Mouse (Mus musculus) neural tube, embryonic 15.5 days (tissue): Measurements from ENCODE around the gene Stk16. TPM values are rescaled to one million over a fixed set of nuclear protein-coding genes. Genes with fewer than 3 reads are reported as not detected.
A peak's percentile ranks its signal among the peaks of the same experiment; 100 is the strongest.

Source experiments
- ATAC-seq: fragments of 200-750 bp; cut with Nextera tagmentation; 2 replicates; pipeline ENCODE4 v1.8.0; 2017; ENCODE audit warnings: mild to moderate bottlenecking, moderate TSS enrichment, moderate library complexity; ENCODE audit not compliant: low FRiP score
- H3K27ac ChIP-seq: fragments of 300-500 bp; sonication (generic); replicated peaks from 2 replicates; pipeline ENCODE4 v1.5.1; 2015; ENCODE audit warnings: mild to moderate bottlenecking, inconsistent platforms
- H3K27me3 ChIP-seq: fragments of 300-500 bp; sonication (generic); replicated peaks from 2 replicates; pipeline ENCODE4 v1.6.1; 2015; ENCODE audit warnings: inconsistent platforms
- H3K36me3 ChIP-seq: fragments of 300-500 bp; sonication (generic); 2 replicates; pipeline ENCODE4 v1.6.1; 2015; ENCODE audit warnings: inconsistent platforms
- H3K4me1 ChIP-seq: fragments of 300-500 bp; sonication (generic); 2 replicates; pipeline ENCODE4 v1.6.1; 2015; ENCODE audit warnings: inconsistent platforms
- H3K4me2 ChIP-seq: fragments of 300-500 bp; sonication (generic); 2 replicates; pipeline ENCODE4 v1.6.1; 2015; ENCODE audit warnings: inconsistent platforms, mild to moderate bottlenecking, moderate library complexity
- H3K4me3 ChIP-seq: fragments of 300-500 bp; sonication (generic); replicated peaks from 2 replicates; pipeline ENCODE4 v1.5.1; 2015; ENCODE audit warnings: mild to moderate bottlenecking, inconsistent platforms
- H3K9ac ChIP-seq: fragments of 300-500 bp; sonication (generic); replicated peaks from 2 replicates; pipeline ENCODE4 v1.6.1; 2015; ENCODE audit warnings: mild to moderate bottlenecking, inconsistent platforms
- H3K9me3 ChIP-seq: fragments of 300-500 bp; sonication (generic); replicated peaks from 2 replicates; pipeline ENCODE4 v1.6.1; 2016; ENCODE audit warnings: inconsistent platforms
- WGBS: fragments of 180-500 bp; shearing (Covaris S2); methylation state at CpG from one replicate; pipeline ENCODE4 v1.1.7; 2015; ENCODE audit warnings: mixed read lengths; 5-methylcytosine and 5-hydroxymethylcytosine counted together
- polyA plus RNA-seq: library from polyadenylated mRNA; unstranded; fragments of >200 nt; fragmentation: Nextera tagmentation; extraction: Ambion mirVana; gene quantifications from 2 replicates; pipeline ENCODE4 v1.2.1, GENCODE M21; 2015

Gene Stk16
- 158 and 159 TPM in 2 replicates for polyA plus RNA-seq

- Histone ChIP-seq H3K27me3 (0 out of 2 replicates have a peak, but pooled peaks cover 2% of the 10 kb centered on the region), H3K9ac (peak within 1 kb of the TSS; percentile 86), H3K27ac (peak within 1 kb of the TSS; percentile 33; the same call in 1 of the 2 replicates), H3K4me3 (peak within 1 kb of the TSS; percentile 84), H3K4me1 (peaks cover 49% of the 10 kb centered on the region), H3K36me3 (peaks cover 23% of the 10 kb centered on the region), H3K9me3 (no peaks in the 10 kb centered on the region), H3K4me2 (peak within 1 kb of the TSS; percentile 93)
- 6% methylated on average over 42 of the region's 42 CpGs for WGBS
- peak; percentile 94 for ATAC-seq
Observed at GRCm38 (mm10) chr1:75210136-75211087, at the start of gene Stk16, which contains the start of gene Glb1l. Gene Stk16, plus strand, starts transcription at chr1:75210838. Gene Glb1l, minus strand, starts transcription at chr1:75210813.

DNA sequence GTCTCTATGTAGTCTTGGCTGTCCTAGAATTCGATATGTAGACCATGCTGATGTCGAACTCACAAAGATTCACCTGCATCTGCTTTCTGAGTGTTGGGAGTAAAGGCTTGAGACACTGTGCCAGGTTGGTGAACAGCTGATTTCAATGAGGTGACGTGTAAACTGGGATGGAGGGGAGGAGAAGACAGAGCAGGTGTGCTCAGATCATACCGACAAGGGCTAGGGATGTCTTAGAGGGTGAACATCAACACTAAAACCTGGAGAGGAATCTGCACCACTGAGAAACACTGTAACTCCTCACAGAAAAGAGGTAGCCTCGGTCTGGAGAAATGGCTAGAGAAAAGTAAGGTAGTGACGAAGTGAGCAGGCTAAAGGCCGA is 42.6 kb upstream of the Stk16 start:
- 9% methylated on average over 7 of the region's 7 CpGs for WGBS
- Histone ChIP-seq H3K4me1 (peaks cover 21% of the 10 kb centered on the region), H3K9me3 (no peaks in the 10 kb centered on the region), H3K9ac (peak overlapping the region; percentile 83; the same call in 1 of the 2 replicates), H3K4me2 (peak overlapping the region; percentile 79), H3K4me3 (peak overlapping the region; percentile 89), H3K27ac (peak overlapping the region; percentile 96), H3K36me3 (peaks cover 30% of the 10 kb centered on the region), H3K27me3 (no peaks in the 10 kb centered on the region)
- peak; percentile 56 for ATAC-seq

DNA sequence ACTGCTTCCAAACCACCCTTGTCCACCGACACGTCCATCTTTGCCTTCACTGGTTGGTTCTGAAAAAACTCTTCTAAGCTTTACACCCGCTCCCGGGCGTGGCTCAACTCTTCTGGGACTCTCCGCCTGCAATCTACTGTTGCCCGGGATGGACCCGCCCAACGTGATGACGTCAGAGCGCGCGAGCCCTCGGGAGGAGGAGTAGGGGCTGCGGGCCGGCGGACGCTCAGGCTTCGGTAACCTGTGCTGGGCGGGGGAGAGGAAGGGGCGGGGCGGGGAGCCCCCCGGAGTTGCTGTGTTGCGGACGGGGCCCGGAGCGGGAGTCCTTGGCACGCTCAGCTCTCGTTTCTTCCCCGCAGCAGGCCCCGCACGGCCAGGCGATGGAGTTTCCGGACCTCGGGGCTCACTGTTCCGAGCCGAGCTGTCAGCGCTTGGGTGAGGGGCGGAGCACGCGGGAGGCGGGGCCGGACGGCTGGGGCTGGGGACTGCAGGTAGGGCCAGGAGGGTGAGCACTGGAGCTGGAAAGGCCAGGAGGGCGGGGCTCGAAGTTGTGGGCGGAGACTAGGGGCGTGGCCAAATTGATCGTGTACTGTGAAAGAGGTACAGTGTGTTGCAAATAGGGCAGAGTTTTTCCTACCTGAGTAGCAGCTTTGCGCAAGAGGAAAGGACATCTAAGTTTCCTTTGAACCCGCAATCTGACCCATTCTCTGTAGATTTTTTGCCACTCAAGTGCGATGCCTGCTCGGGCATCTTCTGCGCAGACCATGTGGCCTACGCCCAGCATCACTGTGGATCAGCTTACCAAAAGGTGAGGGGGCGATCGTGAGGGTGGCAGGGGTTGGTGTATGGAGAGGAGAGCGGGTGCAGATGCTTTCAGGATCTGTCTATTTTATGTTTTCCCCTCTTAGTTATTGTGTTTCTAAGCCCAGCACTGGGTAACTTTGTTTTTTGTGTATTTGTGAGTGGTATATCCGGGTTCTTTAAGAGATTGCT is 41.9 kb upstream of the Stk16 start, which contains the start of gene Zfand2b:
TSS of gene Zfand2b (plus strand) at position 175 of the 993 bp plus-strand sequence.
- peaks cover 36% of the 10 kb centered on the region for H3K36me3 ChIP-seq
- peak within 1 kb of the TSS; percentile 96 for H3K27ac ChIP-seq
- H3K4me2 ChIP-seq: peak within 1 kb of the TSS; percentile 79
- no peaks in the 10 kb centered on the region for H3K9me3 ChIP-seq
- WGBS: under 1% methylated on average over 52 of the region's 59 CpGs
- peaks cover 21% of the 10 kb centered on the region for H3K4me1 ChIP-seq
- peak; percentile 97 for ATAC-seq
- H3K27me3 ChIP-seq: no peaks in the 10 kb centered on the region
- peak within 1 kb of the TSS; percentile 89 for H3K4me3 ChIP-seq
- peak within 1 kb of the TSS; percentile 83 for H3K9ac ChIP-seq

DNA sequence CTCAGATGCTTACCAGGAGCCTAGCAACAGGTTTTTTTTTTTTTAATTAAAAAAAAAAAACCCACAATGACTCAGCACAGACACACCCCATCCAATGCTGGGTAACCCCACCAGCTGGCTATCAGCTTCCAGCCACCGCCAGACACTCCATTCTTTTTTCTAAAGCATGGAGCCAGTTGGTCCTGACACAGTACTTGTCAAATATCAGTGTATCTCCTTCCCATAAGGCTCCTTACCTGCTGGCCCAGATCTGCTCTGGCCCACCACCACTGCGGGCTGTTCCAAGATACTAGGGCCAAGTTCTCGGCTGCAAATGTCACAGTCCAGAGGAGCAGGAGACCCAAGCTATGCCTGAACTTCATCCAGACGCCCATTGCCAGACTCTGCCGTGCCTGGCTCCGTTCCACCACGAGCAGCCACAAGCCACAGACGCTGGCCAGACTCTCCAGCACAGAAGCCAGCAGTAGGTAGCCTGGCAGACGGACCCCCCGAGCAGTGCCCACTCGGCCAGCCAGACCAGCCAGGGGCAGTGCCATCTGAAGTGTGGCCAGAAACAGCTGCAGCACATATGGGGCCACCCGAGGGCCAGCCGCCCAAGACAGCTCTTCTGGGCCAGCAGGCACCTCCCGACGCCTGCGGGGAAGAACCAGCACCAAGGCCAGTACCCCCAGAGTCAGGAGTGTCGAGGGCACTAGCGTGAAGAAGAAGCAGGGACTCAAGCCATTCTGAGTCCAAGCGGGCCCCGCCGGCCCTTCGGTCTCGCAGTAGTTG is 31.1 kb upstream of the Stk16 start:
- WGBS: 7% methylated on average over 23 of the region's 23 CpGs
- no peaks in the 10 kb centered on the region for H3K27me3 ChIP-seq
- peaks cover 30% of the 10 kb centered on the region for H3K4me1 ChIP-seq
- ATAC-seq: peak; percentile 48
- H3K4me3 ChIP-seq: peak overlapping the region; percentile 67
- H3K27ac ChIP-seq: peak overlapping the region; percentile 74
- H3K9me3 ChIP-seq: no peaks in the 10 kb centered on the region
- peaks cover 64% of the 10 kb centered on the region for H3K36me3 ChIP-seq
- peak overlapping the region; percentile 100 for H3K4me2 ChIP-seq
- H3K9ac ChIP-seq: peak overlapping the region; percentile 69

DNA sequence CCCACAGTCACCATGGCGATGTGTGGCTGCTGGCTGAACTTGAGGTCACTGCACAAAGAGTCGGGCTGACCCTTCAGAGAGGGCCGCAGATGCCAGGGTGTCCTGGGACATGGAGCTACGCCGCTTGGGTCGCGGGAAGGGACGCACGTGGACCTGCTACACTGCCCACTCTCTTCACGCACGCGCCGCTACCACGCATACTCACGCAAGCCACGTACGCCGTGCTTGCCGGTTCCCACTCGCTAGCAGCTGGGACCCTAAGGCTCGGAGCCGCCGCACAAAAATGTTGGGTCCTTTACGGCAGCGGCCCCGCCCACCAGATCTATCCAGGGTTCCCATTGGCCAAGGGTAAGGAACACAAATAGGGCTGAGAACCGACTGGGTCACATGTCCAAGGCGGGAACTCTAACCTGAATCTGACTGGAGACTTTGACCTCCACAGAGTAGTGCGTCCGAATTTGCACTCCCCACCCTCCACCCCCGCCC is 30.5 kb upstream of the Stk16 start, which contains the start of gene Abcb6:
TSS of gene Abcb6 (minus strand) at position 288 of the 486 bp plus-strand sequence.
- Histone ChIP-seq H3K36me3 (peaks cover 64% of the 10 kb centered on the region), H3K4me3 (peak within 1 kb of the TSS; percentile 67), H3K27ac (peak within 1 kb of the TSS; percentile 74), H3K9ac (peak within 1 kb of the TSS; percentile 69), H3K4me2 (peak within 1 kb of the TSS; percentile 100), H3K4me1 (peaks cover 30% of the 10 kb centered on the region), H3K27me3 (no peaks in the 10 kb centered on the region), H3K9me3 (no peaks in the 10 kb centered on the region)
- peak; percentile 94 for ATAC-seq
- under 1% methylated on average over 31 of the region's 31 CpGs for WGBS

- no peak for ATAC-seq
- Histone ChIP-seq H3K4me1 (peaks cover 30% of the 10 kb centered on the region), H3K4me2 (peak overlapping the region; percentile 100), H3K4me3 (peak overlapping the region; percentile 67), H3K27me3 (no peaks in the 10 kb centered on the region), H3K27ac (no peak overlapping the region), H3K9ac (no peak overlapping the region), H3K9me3 (no peaks in the 10 kb centered on the region), H3K36me3 (peaks cover 64% of the 10 kb centered on the region)
- WGBS: 39% methylated on average over 6 of the region's 7 CpGs
Observed at GRCm38 (mm10) chr1:75180741-75181140, 29.9 kb upstream of the Stk16 start.

GRCm38 (mm10) chr1:75181377-75181870 is 29.2 kb upstream of the Stk16 start:
- no peak overlapping the region for H3K4me3 ChIP-seq
- no peaks in the 10 kb centered on the region for H3K27me3 ChIP-seq
- no peak overlapping the region for H3K27ac ChIP-seq
- WGBS: 84% methylated on average over 4 of the region's 4 CpGs
- ATAC-seq: no peak
- no peak overlapping the region for H3K4me2 ChIP-seq
- peaks cover 64% of the 10 kb centered on the region for H3K36me3 ChIP-seq
- no peak overlapping the region for H3K9ac ChIP-seq
- H3K9me3 ChIP-seq: no peaks in the 10 kb centered on the region
- H3K4me1 ChIP-seq: peaks cover 30% of the 10 kb centered on the region

DNA sequence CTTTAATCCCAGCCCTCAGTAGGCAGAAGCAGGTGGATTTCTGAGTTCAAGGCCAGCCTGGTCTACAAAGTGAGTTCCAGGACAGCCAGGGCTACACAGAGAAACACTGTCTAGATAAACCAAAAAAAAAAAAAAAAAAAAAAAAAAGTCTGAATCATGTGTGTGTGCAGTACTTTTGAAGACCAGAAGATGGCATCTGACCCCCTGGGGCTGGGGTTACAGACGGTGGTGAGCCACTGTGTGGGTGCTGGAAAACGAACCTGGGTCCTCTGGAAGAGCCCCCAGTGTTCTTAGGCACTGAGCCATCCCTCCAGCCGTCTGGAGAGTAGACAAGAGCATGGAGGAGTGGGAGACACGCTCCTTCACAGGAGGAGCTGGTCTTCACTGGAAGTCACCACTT is 28.5 kb upstream of the Stk16 start:
- peaks cover 30% of the 10 kb centered on the region for H3K4me1 ChIP-seq
- H3K36me3 ChIP-seq: peaks cover 68% of the 10 kb centered on the region
- H3K27ac ChIP-seq: no peak overlapping the region
- H3K4me3 ChIP-seq: no peak overlapping the region
- WGBS: 77% methylated on average over 4 of the region's 4 CpGs
- H3K9me3 ChIP-seq: no peaks in the 10 kb centered on the region
- ATAC-seq: no peak
- no peak overlapping the region for H3K4me2 ChIP-seq
- no peak overlapping the region for H3K9ac ChIP-seq
- no peaks in the 10 kb centered on the region for H3K27me3 ChIP-seq

DNA sequence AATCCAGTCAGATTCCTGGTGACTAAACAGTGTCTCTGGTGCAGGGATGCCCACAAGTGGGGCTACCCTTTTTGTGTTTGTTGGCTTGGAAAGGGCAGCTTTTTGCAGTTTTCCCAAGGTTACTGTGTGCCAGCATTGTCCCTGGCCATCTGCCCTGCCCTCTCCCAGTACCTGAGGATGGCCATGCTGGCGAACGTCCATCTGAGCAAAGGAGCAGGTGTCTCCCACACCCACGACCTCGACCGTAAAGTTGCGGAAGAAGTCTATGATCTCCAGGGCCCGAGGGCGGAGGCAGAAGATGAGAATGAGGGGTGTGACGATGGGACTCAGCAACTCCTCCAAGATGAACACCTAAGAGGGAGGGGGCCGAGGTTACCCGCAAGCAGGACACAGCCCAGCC is 25.1 kb upstream of the Stk16 start:
- ATAC-seq: no peak

DNA sequence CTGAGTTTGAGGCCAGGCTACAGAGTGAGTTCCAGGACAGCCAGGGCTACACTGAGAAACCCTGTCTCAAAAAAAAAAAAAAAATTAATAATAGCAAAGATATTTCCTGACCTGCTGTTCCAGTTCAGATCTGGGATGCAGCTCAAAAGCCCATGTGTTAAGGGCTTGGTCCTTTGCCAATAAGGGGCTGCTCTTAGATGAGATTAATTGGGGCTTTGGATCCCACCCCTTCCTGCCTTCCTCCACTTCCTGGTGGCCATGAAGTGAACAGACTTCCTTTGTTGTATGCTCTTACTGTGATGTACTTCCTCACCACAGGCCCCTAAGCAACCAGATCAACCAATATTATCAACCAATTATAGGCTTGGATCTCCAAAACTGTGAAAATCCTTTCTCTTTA is 23.5 kb upstream of the Stk16 start:
- no peak for ATAC-seq
- H3K4me1 ChIP-seq: peaks cover 16% of the 10 kb centered on the region
- H3K4me3 ChIP-seq: no peak overlapping the region
- no peaks in the 10 kb centered on the region for H3K27me3 ChIP-seq
- no peak overlapping the region for H3K9ac ChIP-seq
- peaks cover 72% of the 10 kb centered on the region for H3K36me3 ChIP-seq
- H3K4me2 ChIP-seq: no peak overlapping the region
- no peak overlapping the region for H3K27ac ChIP-seq
- H3K9me3 ChIP-seq: no peaks in the 10 kb centered on the region

More for the DNA sequence above, 25.1 kb upstream of the Stk16 start:
- H3K36me3 ChIP-seq: peaks cover 80% of the 10 kb centered on the region
- WGBS: 94% methylated on average over 11 of the region's 11 CpGs
- H3K27me3 ChIP-seq: no peaks in the 10 kb centered on the region
- H3K4me3 ChIP-seq: no peak overlapping the region
- no peak overlapping the region for H3K9ac ChIP-seq
- peaks cover 11% of the 10 kb centered on the region for H3K4me1 ChIP-seq
- no peak overlapping the region for H3K4me2 ChIP-seq
- no peak overlapping the region for H3K27ac ChIP-seq
- no peaks in the 10 kb centered on the region for H3K9me3 ChIP-seq
